Mouse (Mus musculus) adrenal gland, postnatal 14 days (tissue): Measurements from ENCODE around the gene Actn3. TPM values are rescaled to one million over a fixed set of nuclear protein-coding genes. Genes with fewer than 3 reads are reported as not detected.

Experiments
- DNase-seq: peaks from one replicate; pipeline ENCODE4 v3.0.0; 2021; ENCODE audit warnings: mixed read lengths
- total RNA-seq: library from RNA; stranded (reverse); gene quantifications from 2 replicates; pipeline ENCODE4 v1.2.3, GENCODE M21; 2021

The Actn3 gene
- total RNA-seq, 1 experiment from 2014 or later = 0.67 TPM

- no peak for DNase-seq
Measured at GRCm38 (mm10) chr19:4811909-4812242, 65.8 kb downstream of the Actn3 start.

Other genes starting within 250 kb of the Actn3 start
- gene Gm960, start 179.2 kb downstream of the Actn3 start, total RNA-seq = not detected in 2 replicates
- gene Sptbn2, start 166.7 kb downstream of the Actn3 start, total RNA-seq = 3.3 and 5.9 TPM in 2 replicates
- 13.1 and 15.2 TPM in 2 replicates for gene Rbm4b, start 121.4 kb downstream of the Actn3 start, total RNA-seq
- 57.2 and 60.3 TPM in 2 replicates for gene Rbm4, start 84.0 kb downstream of the Actn3 start, total RNA-seq
- 23.1 and 30.8 TPM in 2 replicates for gene Gm21992, start 66.3 kb downstream of the Actn3 start, total RNA-seq
- 43.5 and 45.4 TPM in 2 replicates for gene Rbm14, start 66.3 kb downstream of the Actn3 start, total RNA-seq
- gene Ccs, start 38.6 kb downstream of the Actn3 start, total RNA-seq = 107 and 116 TPM in 2 replicates
- gene Ccdc87, start 38.5 kb downstream of the Actn3 start, total RNA-seq = 0.19 TPM in 2 replicates
- gene Ctsf, start 22.8 kb downstream of the Actn3 start, total RNA-seq = 261 and 277 TPM in 2 replicates
- 15.1 and 17.2 TPM in 2 replicates for gene Zdhhc24, start 759 bp upstream of the Actn3 start, total RNA-seq
- 10.3 and 11.0 TPM in 2 replicates for gene Bbs1, start 28.7 kb upstream of the Actn3 start, total RNA-seq
- 69.2 and 87.7 TPM in 2 replicates for gene Dpp3, start 50.4 kb upstream of the Actn3 start, total RNA-seq
- gene Peli3, start 65.2 kb upstream of the Actn3 start, total RNA-seq = 5.3 and 5.6 TPM in 2 replicates
- gene Mrpl11, start 84.2 kb upstream of the Actn3 start, total RNA-seq = 68.2 and 70.3 TPM in 2 replicates
- 0.26 TPM in 2 replicates for gene Npas4, start 112.4 kb upstream of the Actn3 start, total RNA-seq
- 2.3 and 4.4 TPM in 2 replicates for gene Slc29a2, start 146.0 kb upstream of the Actn3 start, total RNA-seq
- gene B4gat1, start 160.9 kb upstream of the Actn3 start, total RNA-seq = 28.2 and 29.4 TPM in 2 replicates
- 0.56 and 1.5 TPM in 2 replicates for gene AC124502.3, start 161.0 kb upstream of the Actn3 start, total RNA-seq
- 23.9 and 26.3 TPM in 2 replicates for gene Brms1, start 163.4 kb upstream of the Actn3 start, total RNA-seq
- 3.0 and 3.9 TPM in 2 replicates for gene Rin1, start 172.6 kb upstream of the Actn3 start, total RNA-seq
- gene Cd248, start 190.2 kb upstream of the Actn3 start, total RNA-seq = 17.3 and 21.0 TPM in 2 replicates
- gene Tmem151a, start 207.6 kb upstream of the Actn3 start, total RNA-seq = 2.0 and 2.5 TPM in 2 replicates
- gene Yif1a, start 210.6 kb upstream of the Actn3 start, total RNA-seq = 80.4 and 84.7 TPM in 2 replicates
- 3.1 and 3.9 TPM in 2 replicates for gene Cnih2, start 220.6 kb upstream of the Actn3 start, total RNA-seq
- gene Rab1b, start 229.2 kb upstream of the Actn3 start, total RNA-seq = 166 and 167 TPM in 2 replicates
- 34.9 and 37.7 TPM in 2 replicates for gene Klc2, start 240.7 kb upstream of the Actn3 start, total RNA-seq